Comparison of ENCODE assay signal across 9 mouse cellular contexts in the genomic region with DNA sequence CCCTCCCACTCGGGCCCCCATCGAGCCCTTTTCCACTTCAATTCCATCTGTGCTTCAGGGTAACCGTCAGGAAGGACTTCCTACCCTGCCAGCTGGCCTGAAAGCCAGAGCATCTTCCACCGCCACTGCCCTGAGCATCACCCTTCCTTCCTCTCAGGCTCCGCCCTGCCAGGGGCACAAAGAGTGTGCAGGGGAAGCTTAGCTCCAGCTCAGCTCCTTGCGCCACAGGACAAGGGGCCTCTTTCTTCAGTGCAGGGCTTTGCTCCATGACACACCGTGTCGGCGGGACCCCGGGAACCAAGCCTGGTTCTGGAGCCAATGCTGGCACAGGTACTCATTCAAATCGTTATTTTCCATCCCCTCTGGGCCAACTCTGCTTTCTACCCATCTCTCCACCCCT.
DNase-seq lines count a peak whose midpoint lies in the region; ATAC-seq and TF ChIP-seq lines count a peak whose summit lies in the region.
"Had no signal": no experiment of that assay in that cellular context is flagged by ENCODE, and none has a peak within 500 bp of the region (broad histone marks: within the 10 kb centered on the region; RNA-seq: fewer than 3 reads in every experiment).

No protein-coding gene starts in this region.

- peak overlapping the region; percentile 7; the same call in 1 of the 2 replicates for H3K4me3 ChIP-seq in gastrocnemius, adult 2 months
- H3K4me3 ChIP-seq in E14TG2a.4 (replicated peaks; ENCODE audit: low read length), result peak overlapping the region; percentile 60
- peak overlapping the region; percentile 16; the same call in 1 of the 2 replicates for H3K4me3 ChIP-seq in embryonic facial prominence, embryonic 13.5 days
- no peak overlapping the region for H3K4me3 ChIP-seq in limb, embryonic 13.5 days

- 0 out of 2 replicates have a peak overlapping the region, but pooled peaks have one; percentile 44 for H3K9ac ChIP-seq in embryonic facial prominence, embryonic 13.5 days
- no peak overlapping the region for H3K9ac ChIP-seq in limb, embryonic 13.5 days

- H3K9me3 ChIP-seq in E14TG2a.4 (ENCODE audit: low read length), result no peaks in the 10 kb centered on the region
- no peaks in the 10 kb centered on the region for H3K9me3 ChIP-seq in embryonic facial prominence, embryonic 13.5 days
- no peaks in the 10 kb centered on the region for H3K9me3 ChIP-seq in limb, embryonic 13.5 days

- peak overlapping the region; percentile 42 for H3K4me2 ChIP-seq in embryonic facial prominence, embryonic 13.5 days
- peak overlapping the region; percentile 40 for H3K4me2 ChIP-seq in limb, embryonic 13.5 days (replicated peaks)

- peak; percentile 73; the same call in 1 of the 2 replicates for ATAC-seq in embryonic facial prominence, embryonic 13.5 days (ENCODE audit: insufficient number of reproducible peaks, insufficient read depth, low FRiP score, low TSS enrichment, low read depth)
- ATAC-seq in limb, embryonic 13.5 days (ENCODE audit: low FRiP score, low read depth), result peak; percentile 38; the same call in 1 of the 2 replicates

- peaks cover 51% of the 10 kb centered on the region for H3K4me1 ChIP-seq in E14TG2a.4 (replicated peaks; ENCODE audit: low read depth, low read length)
- H3K4me1 ChIP-seq in embryonic facial prominence, embryonic 13.5 days, result peaks cover 30% of the 10 kb centered on the region
- H3K4me1 ChIP-seq in limb, embryonic 13.5 days, result peaks cover 66% of the 10 kb centered on the region

- TF ChIP-seq CTCF in gastrocnemius, adult 2 months (IDR thresholded peaks at IDR 0.05), result no peak
- no peak for TF ChIP-seq CTCF in E14TG2a.4 (conservative IDR thresholded peaks at IDR 0.05; ENCODE audit: low read length)

- no peaks in the 10 kb centered on the region for H3K36me3 ChIP-seq in E14TG2a.4 (ENCODE audit: insufficient read depth, low read length)
- no peaks in the 10 kb centered on the region for H3K36me3 ChIP-seq in embryonic facial prominence, embryonic 13.5 days
- no peaks in the 10 kb centered on the region for H3K36me3 ChIP-seq in limb, embryonic 13.5 days

- no peak for DNase-seq in gastrocnemius, adult 2 months
- no peak for DNase-seq in gastrocnemius, adult 8-10 months (ENCODE audit: low spot score in 2 of 2)
- DNase-seq in natural killer cell, adult 2 months (ENCODE audit: low spot score in 2 of 2), result no peak
- DNase-seq in ovary, postnatal 36 days (ENCODE audit: low spot score), result no peak
- no peak for DNase-seq in urinary bladder, postnatal 14 days (ENCODE audit: low spot score)
- DNase-seq: right cerebral cortex, postnatal 25 days had no signal

- H3K27ac ChIP-seq in gastrocnemius, adult 2 months, result no peak overlapping the region
- peak overlapping the region; percentile 17 for H3K27ac ChIP-seq in embryonic facial prominence, embryonic 13.5 days
- peak overlapping the region; percentile 44; the same call in 1 of the 2 replicates for H3K27ac ChIP-seq in limb, embryonic 13.5 days

- intact Hi-C loops in gastrocnemius, adult 2 months (cut with DNase I), result no loop called here

- H3K27me3 ChIP-seq in E14TG2a.4 (ENCODE audit: insufficient read depth, low read length), result peaks cover 16% of the 10 kb centered on the region
- peaks cover 24% of the 10 kb centered on the region for H3K27me3 ChIP-seq in embryonic facial prominence, embryonic 13.5 days
- H3K27me3 ChIP-seq in limb, embryonic 13.5 days, result peaks cover 72% of the 10 kb centered on the region

- 21% methylated on average over 11 of the region's 11 CpGs for WGBS in embryonic facial prominence, embryonic 13.5 days
- WGBS in limb, embryonic 13.5 days, result 38% methylated on average over 11 of the region's 11 CpGs
